Mouse (Mus musculus): ENCODE data around the gene Klhl36.

- TF ChIP-seq MAFK (IDR thresholded peaks at IDR 0.05; ENCODE audit: insufficient read depth, low read depth, low read length) (no peak), CHD2 (IDR thresholded peaks at IDR 0.05; ENCODE audit: low read depth, low read length) (no peak), ZNF384 (IDR thresholded peaks at IDR 0.05; ENCODE audit: low read depth, low read length) (no peak)
Observed at GRCm38 (mm10) chr8:119837553-119838071, 24.5 kb upstream of the Klhl36 start.
